Mouse (Mus musculus) liver (tissue): ENCODE data around the gene Liph.
A peak's percentile ranks its signal among the peaks of the same experiment; 100 is the strongest.
"Not testable (repeated sequence)": the region's sequence is repeated elsewhere in the genome, so short reads cannot be mapped to it uniquely, and the experiment has no call there.

ENCODE experiments used
- DNase-seq: peaks from one replicate; pipeline ENCODE4 v3.0.0-alpha.2; 2020; ENCODE audit warnings: mixed read lengths

Liph gene

GRCm38 (mm10) chr16:21971446-21971845, 24.0 kb downstream of the Liph start:
- no peak for DNase-seq

- no peak for DNase-seq
Measured at GRCm38 (mm10) chr16:21970536-21970935, 24.9 kb downstream of the Liph start.

- no peak for DNase-seq
Measured at GRCm38 (mm10) chr16:21969874-21970273, 25.6 kb downstream of the Liph start.

GRCm38 (mm10) chr16:21965576-21965975, 29.9 kb downstream of the Liph start:
- no peak for DNase-seq

- DNase-seq, result no peak
Measured at GRCm38 (mm10) chr16:21955591-21955990, 39.9 kb downstream of the Liph start.

DNA sequence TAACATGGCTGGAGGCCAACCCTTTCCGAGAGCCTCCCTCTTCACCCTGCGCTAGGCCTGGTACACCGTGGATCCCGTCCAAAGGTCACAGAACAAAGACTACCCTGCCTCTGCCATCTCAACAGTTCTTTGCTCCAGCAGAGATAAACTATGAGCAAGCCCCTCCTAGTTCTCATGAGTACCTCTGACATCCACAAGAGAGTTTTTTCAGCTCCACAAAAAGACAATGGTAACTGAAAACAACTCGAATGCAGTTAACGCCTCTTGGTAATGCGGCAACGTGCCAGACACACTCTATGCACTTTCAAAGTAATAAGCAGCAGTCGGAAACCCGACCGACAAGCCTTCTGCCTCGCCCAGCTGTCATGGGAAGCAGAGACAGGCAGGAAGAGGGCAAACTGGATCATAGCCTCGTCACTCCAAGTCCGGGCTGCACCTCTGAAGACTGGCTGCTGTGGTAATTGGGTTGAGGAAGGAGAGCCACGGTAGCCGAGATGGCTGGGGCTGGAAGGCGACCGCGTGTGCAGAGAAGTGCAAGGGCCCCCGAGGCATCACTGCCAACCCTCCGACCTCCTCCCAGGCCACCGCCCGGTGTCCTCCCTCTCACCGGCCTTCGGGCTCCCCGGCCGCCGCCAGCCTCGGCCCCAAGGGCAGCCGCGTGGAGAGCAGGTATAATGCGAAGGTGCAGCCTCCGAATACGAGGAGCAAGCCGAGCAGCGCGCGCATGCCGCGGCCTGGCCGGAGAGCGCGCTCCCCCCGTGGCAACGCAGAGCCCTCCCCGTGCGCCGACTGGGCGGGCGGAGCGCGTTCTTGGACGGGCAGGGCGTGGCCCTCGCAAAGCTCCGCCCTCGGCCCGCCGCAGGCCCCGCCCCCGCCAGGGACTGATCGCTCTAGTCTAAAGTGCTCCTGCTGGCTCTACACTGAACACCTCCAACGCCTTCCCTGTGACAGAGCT, 48.4 kb downstream of the Liph start, which contains the start of gene Tmem41a:
TSS of gene Tmem41a (minus strand) at position 792 of the 955 bp plus-strand sequence.
- DNase-seq, result peak; percentile 94

- no peak for DNase-seq
Measured at GRCm38 (mm10) chr16:21928471-21928870, 67.0 kb downstream of the Liph start.

GRCm38 (mm10) chr16:21916681-21917080, 78.8 kb downstream of the Liph start:
- DNase-seq, result no peak

- no peak for DNase-seq
Measured at GRCm38 (mm10) chr16:21913347-21913746, 82.1 kb downstream of the Liph start.

GRCm38 (mm10) chr16:21908906-21909305, 86.6 kb downstream of the Liph start:
- DNase-seq, result not testable (repeated sequence)

DNA sequence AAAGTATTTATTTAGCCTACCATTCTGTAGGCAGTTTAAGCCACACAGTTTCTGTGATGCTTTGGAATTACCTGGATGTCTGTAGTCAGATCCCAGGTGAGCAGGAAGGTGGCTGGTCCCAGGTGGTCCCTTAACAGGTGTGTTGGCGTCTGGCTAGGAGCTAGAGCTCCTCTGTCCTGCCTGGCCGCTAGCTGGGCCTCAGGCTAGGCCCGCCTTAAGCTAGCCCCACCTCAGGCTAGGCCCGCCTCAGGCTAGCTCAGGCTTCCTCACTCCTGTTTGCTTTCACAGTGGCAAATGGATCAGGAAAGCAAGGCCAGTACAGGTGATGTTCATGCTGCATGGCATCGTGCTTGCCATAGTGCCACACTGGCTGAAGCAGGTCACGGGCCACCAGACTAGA, 88.6 kb downstream of the Liph start:
- no peak for DNase-seq

- DNase-seq, result no peak
Measured at GRCm38 (mm10) chr16:21905996-21906395, 89.5 kb downstream of the Liph start.

DNA sequence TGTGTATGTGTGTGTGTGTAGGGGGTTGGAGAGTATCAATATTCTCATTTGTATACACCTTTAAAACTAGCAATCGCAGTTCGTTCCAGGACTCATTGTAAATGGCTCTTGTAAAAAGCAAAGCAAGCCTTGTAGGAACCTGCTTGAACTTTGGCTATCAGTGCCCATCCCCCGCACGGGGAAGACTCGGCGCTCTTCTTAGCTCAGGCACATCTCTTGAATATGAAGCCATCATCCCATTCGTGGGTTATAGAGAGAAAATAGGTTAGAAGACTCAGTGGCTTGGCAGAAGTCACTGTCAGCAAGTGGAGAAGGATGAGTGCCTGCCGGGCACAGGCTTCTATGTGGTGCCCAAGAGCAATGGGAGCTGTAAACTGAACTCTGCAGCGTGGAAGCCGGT, 90.8 kb downstream of the Liph start:
- no peak for DNase-seq
